Mouse (Mus musculus) olfactory bulb, adult 2 months (tissue): Measurements from ENCODE around the gene Dhrs11. TPM values are rescaled to one million over a fixed set of nuclear protein-coding genes. Genes with fewer than 3 reads are reported as not detected.
"Not testable (repeated sequence)": the region's sequence is repeated elsewhere in the genome, so short reads cannot be mapped to it uniquely, and the experiment has no call there.

Source experiments
- H3K27ac ChIP-seq: fragments of 200-500 bp; 2 replicates; pipeline ENCODE4 v1.5.1; 2012; ENCODE audit warnings: low read depth, low read length; ENCODE audit not compliant: insufficient read depth
- H3K4me1 ChIP-seq: fragments of 200-500 bp; 2 replicates; pipeline ENCODE4 v1.6.1; 2012; ENCODE audit warnings: low read length; ENCODE audit not compliant: control insufficient read depth, insufficient read depth
- H3K4me3 ChIP-seq: fragments of 200-500 bp; 2 replicates; pipeline ENCODE4 v1.5.1; 2012; ENCODE audit warnings: mild to moderate bottlenecking, low read depth, low read length, moderate library complexity; ENCODE audit not compliant: insufficient read depth
- CTCF ChIP-seq: fragments of 200-500 bp; IDR thresholded peaks from 2 replicates; pipeline ENCODE4 v1.5.1; 2012; ENCODE audit warnings: low read depth, mild to moderate bottlenecking, low read length, moderate library complexity; ENCODE audit not compliant: insufficient read depth
- POLR2A ChIP-seq: fragments of 200-500 bp; IDR thresholded peaks from 2 replicates; pipeline ENCODE4 v1.6.1; 2012; ENCODE audit warnings: mild to moderate bottlenecking, low read depth, low read length, moderate library complexity; ENCODE audit not compliant: insufficient read depth
- WGBS: fragments of 180-500 bp; shearing (Covaris S2); methylation state at CpG from one replicate; pipeline ENCODE4 v1.1.7; 2018; 5-methylcytosine and 5-hydroxymethylcytosine counted together
- polyA plus RNA-seq: library from polyadenylated mRNA; stranded (reverse); fragments of >200 nt; gene quantifications from 2 replicates; pipeline ENCODE4 v1.2.4, GENCODE M21; 2012; ENCODE audit warnings: low replicate concordance; ENCODE audit not compliant: missing spikeins, insufficient read depth, insufficient read length

Dhrs11 gene
- polyA plus RNA-seq = not detected in 2 replicates

GRCm38 (mm10) chr11:84828516-84829399, at the start of gene Dhrs11:
Gene Dhrs11 (minus strand): TSS chr11:84828994.
- TF ChIP-seq POLR2A (0 out of 2 replicates have a peak, but pooled peaks have one; percentile 31), CTCF (no peak)
- 4% methylated on average over 62 of the region's 62 CpGs for WGBS
- Histone ChIP-seq H3K27ac (peak within 1 kb of the TSS; percentile 65; the same call in 1 of the 2 replicates), H3K4me1 (peaks cover 9% of the 10 kb centered on the region), H3K4me3 (peak within 1 kb of the TSS; percentile 59)

- WGBS = 58% methylated on average over 1 of the region's 1 CpGs
- H3K4me1 ChIP-seq, H3K27ac ChIP-seq, H3K4me3 ChIP-seq: not testable (repeated sequence)
Observed at GRCm38 (mm10) chr11:84876020-84876419, 47.2 kb upstream of the Dhrs11 start.

GRCm38 (mm10) chr11:84873042-84873833, 44.4 kb upstream of the Dhrs11 start:
- Histone ChIP-seq H3K27ac (no peak overlapping the region), H3K4me1 (no peaks in the 10 kb centered on the region), H3K4me3 (no peak overlapping the region)
- TF ChIP-seq CTCF (no peak), POLR2A (no peak)
- WGBS = 86% methylated on average over 1 of the region's 1 CpGs

GRCm38 (mm10) chr11:84871548-84872069, 42.8 kb upstream of the Dhrs11 start:
- H3K4me1 ChIP-seq = no peaks in the 10 kb centered on the region
- H3K27ac ChIP-seq = peak overlapping the region; percentile 60; the same call in 1 of the 2 replicates
- H3K4me3 ChIP-seq = peak overlapping the region; percentile 78; the same call in 1 of the 2 replicates
- TF ChIP-seq CTCF = no peak
- TF ChIP-seq POLR2A = no peak
- WGBS = 71% methylated on average over 4 of the region's 4 CpGs

- TF ChIP-seq CTCF (no peak), POLR2A (no peak)
- 0% methylated on average over 10 of the region's 10 CpGs for WGBS
Observed at GRCm38 (mm10) chr11:84871046-84871445, 42.3 kb upstream of the Dhrs11 start.

GRCm38 (mm10) chr11:84870337-84871043, 41.7 kb upstream of the Dhrs11 start, which contains the start of gene Ggnbp2:
Gene Ggnbp2 (minus strand): TSS chr11:84870817.
- WGBS = under 1% methylated on average over 58 of the region's 62 CpGs
- Histone ChIP-seq H3K4me3 (peak within 1 kb of the TSS; percentile 78), H3K4me1 (no peaks in the 10 kb centered on the region), H3K27ac (peak within 1 kb of the TSS; percentile 99)
- no peak for TF ChIP-seq CTCF
- peak; percentile 86 for TF ChIP-seq POLR2A

More at GRCm38 (mm10) chr11:84871046-84871445, 42.3 kb upstream of the Dhrs11 start:
- Histone ChIP-seq H3K4me3 (peak overlapping the region; percentile 78), H3K27ac (peak overlapping the region; percentile 60), H3K4me1 (no peaks in the 10 kb centered on the region)

DNA sequence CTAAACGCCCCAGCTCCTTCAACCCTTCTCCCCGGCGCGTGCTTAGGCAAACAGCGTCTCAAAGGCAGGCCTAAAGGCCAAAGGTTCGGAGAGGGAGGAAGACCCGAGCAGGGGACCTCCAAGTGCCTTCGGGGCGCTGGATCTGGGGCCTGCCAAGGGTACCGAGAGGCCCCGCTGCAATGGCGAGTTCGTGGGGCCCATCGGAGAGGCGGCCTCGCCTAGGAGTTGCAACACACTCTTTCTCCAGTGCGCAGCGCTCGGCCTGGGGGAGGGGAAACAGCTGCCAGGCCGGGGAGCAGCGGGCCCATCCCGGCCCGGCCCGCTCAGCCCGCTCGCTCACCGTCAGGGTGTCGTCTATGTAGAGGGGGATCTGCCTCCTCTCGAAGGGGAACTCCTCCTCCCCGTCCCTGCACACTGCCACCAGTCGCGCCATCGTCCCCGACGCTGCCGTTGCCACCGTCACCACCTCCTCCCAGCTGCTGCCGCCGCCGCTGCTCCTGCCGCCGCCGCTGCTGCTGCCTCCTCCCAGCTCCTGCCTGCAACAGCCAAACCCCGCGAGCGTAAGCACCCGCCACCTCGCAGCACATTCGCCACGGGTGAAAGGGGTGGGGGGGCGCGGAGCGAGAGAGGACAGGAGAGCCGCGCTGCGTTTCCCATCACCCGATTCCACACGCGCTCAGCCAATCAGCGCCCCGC, 40.9 kb upstream of the Dhrs11 start:
- Histone ChIP-seq H3K27ac (peak overlapping the region; percentile 63), H3K4me1 (no peaks in the 10 kb centered on the region), H3K4me3 (peak overlapping the region; percentile 78)
- TF ChIP-seq POLR2A (peak; percentile 66; the same call in 1 of the 2 replicates), CTCF (no peak)
- WGBS = under 1% methylated on average over 58 of the region's 61 CpGs
